In the genomic region with DNA sequence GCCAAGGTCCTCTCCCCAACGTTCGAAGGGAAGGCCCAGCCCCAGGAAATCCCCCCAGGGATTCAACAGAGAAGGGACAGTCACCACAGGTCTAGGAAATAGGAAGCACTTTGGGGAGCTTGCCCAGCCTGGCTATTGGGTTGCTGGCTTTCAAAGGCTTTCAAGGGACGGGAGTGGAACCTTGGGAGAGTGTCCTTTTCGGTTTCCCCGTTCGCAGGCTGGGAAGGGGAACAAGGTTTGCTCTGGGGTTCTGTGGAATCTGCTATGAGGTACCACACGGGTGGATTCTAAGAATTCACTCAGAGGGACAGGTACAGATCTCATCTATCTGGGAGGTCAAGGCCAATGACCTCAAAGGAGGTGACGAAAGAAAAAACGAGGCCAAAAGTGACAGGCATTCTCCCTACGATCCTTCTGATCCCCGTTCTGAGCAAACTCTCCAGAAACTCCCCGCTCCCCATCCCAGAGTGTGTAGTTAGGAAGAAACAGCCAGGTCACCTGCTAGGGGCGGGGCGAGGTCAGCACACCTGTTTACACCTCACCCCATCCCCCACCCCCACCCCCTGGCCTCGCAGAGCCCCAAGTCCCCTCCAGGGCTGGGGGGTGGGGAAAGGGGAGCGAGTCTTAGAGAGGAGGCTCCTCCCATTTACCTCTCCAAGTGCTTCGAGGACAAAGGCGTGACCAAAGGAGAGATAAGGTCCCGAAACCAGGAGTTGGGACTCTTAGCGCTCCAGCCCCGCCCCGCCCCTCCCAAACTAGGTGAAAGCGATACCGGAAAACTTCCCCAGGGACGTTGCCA, we compare ENCODE assay signal across 8 mouse cellular contexts. TPM values are rescaled to one million over a fixed set of nuclear protein-coding genes. Genes with fewer than 3 reads are reported as not detected.
DNase-seq lines count a peak whose midpoint lies in the region; ATAC-seq and TF ChIP-seq lines count a peak whose summit lies in the region.

No protein-coding gene starts in this region.

- H3K4me2 ChIP-seq in forebrain, embryonic 16.5 days (ENCODE audit: low read length), result peak overlapping the region; percentile 65
- peak overlapping the region; percentile 95 for H3K4me2 ChIP-seq in midbrain, embryonic 11.5 days

- H3K9ac ChIP-seq in forebrain, embryonic 16.5 days (replicated peaks; ENCODE audit: low read depth, low read length), result no peak overlapping the region; the same call in 1 of the 2 replicates
- no peak overlapping the region for H3K9ac ChIP-seq in midbrain, embryonic 11.5 days (ENCODE audit: low read length)

- no peaks in the 10 kb centered on the region for H3K9me3 ChIP-seq in forebrain, embryonic 16.5 days (ENCODE audit: control insufficient read depth, low read length)
- H3K9me3 ChIP-seq in midbrain, embryonic 11.5 days (ENCODE audit: control insufficient read depth, low read length), result no peaks in the 10 kb centered on the region

- DNase-seq in spleen, adult 2 months (ENCODE audit: low read depth in 1 of 2, low spot score in 2 of 2), result no peak
- DNase-seq in spleen, postnatal 10 days (ENCODE audit: low spot score in 2 of 2), result no peak
- DNase-seq in kidney, postnatal 36 days, result peak; percentile 63 to 69
- no peak for DNase-seq in midbrain, embryonic 11.5 days (ENCODE audit: low spot score, missing footprints)
- no peak for DNase-seq in frontal cortex, postnatal 10 days (ENCODE audit: low spot score in 2 of 2)
- no peak for DNase-seq in left cerebral cortex, adult 11 months (ENCODE audit: low spot score)
- DNase-seq in natural killer cell, adult 2 months (ENCODE audit: low spot score in 2 of 2), result no peak

- no peaks in the 10 kb centered on the region; the same call in 1 of the 2 replicates for H3K4me1 ChIP-seq in spleen, adult 2 months (ENCODE audit: control insufficient read depth, insufficient read depth, insufficient read length)
- H3K4me1 ChIP-seq in forebrain, embryonic 16.5 days (replicated peaks; ENCODE audit: control insufficient read depth, insufficient read depth, low read length), result peaks cover 25% of the 10 kb centered on the region
- peaks cover 22% of the 10 kb centered on the region for H3K4me1 ChIP-seq in midbrain, embryonic 11.5 days (ENCODE audit: control insufficient read depth, insufficient read depth, low read length)

- WGBS in spleen, adult 2 months, result 49% methylated on average over 25 of the region's 25 CpGs
- WGBS in forebrain, embryonic 16.5 days, result 6% methylated on average over 25 of the region's 25 CpGs
- 3% methylated on average over 25 of the region's 25 CpGs for WGBS in midbrain, embryonic 11.5 days

- TF ChIP-seq POLR2A in spleen, adult 2 months (IDR thresholded peaks at IDR 0.05; ENCODE audit: low read depth, low read length), result no peak

- 0 out of 2 replicates have a peak overlapping the region, but pooled peaks have one; percentile 45 for H3K27ac ChIP-seq in spleen, adult 2 months (ENCODE audit: insufficient read depth, low read length)
- H3K27ac ChIP-seq in forebrain, embryonic 16.5 days (ENCODE audit: low read length), result no peak overlapping the region
- no peak overlapping the region for H3K27ac ChIP-seq in midbrain, embryonic 11.5 days (ENCODE audit: low read depth, low read length)

- no peak for TF ChIP-seq CTCF in spleen, adult 2 months (IDR thresholded peaks at IDR 0.05; ENCODE audit: extremely low read depth, insufficient read depth, insufficient read length, insufficient replicate concordance)

- 0 out of 2 replicates have a peak overlapping the region, but pooled peaks have one; percentile 43 for H3K4me3 ChIP-seq in spleen, adult 2 months (ENCODE audit: extremely low read depth, insufficient read depth, insufficient read length)
- H3K4me3 ChIP-seq in forebrain, embryonic 16.5 days (replicated peaks; ENCODE audit: low read length), result peak overlapping the region; percentile 74
- peak overlapping the region; percentile 76 for H3K4me3 ChIP-seq in midbrain, embryonic 11.5 days (ENCODE audit: low read depth, low read length)

- no peaks in the 10 kb centered on the region for H3K36me3 ChIP-seq in spleen, adult 2 months (ENCODE audit: control insufficient read depth, insufficient read depth, low read length)
- no peaks in the 10 kb centered on the region for H3K36me3 ChIP-seq in forebrain, embryonic 16.5 days (ENCODE audit: control insufficient read depth, insufficient read depth)
- H3K36me3 ChIP-seq in midbrain, embryonic 11.5 days (ENCODE audit: control insufficient read depth, insufficient read depth, low read length), result peaks cover 2% of the 10 kb centered on the region; the same call in 1 of the 2 replicates

- ATAC-seq in forebrain, embryonic 16.5 days, result no peak
- ATAC-seq in midbrain, embryonic 11.5 days (ENCODE audit: low FRiP score), result no peak

- H3K27me3 ChIP-seq in spleen, adult 2 months (ENCODE audit: control insufficient read depth, insufficient read depth, low read length), result peaks cover 4% of the 10 kb centered on the region
- H3K27me3 ChIP-seq in forebrain, embryonic 16.5 days (replicated peaks; ENCODE audit: control insufficient read depth, insufficient read depth, low read length), result no peaks in the 10 kb centered on the region
- H3K27me3 ChIP-seq in midbrain, embryonic 11.5 days (ENCODE audit: control insufficient read depth, insufficient read depth, low read length), result no peaks in the 10 kb centered on the region

RNA-seq across cellular contexts. Expression of gene Nectin2, which starts 2.7 kb away (rescaled TPM):
- 23.3 and 24.4 TPM in 2 replicates for polyA plus RNA-seq in spleen, adult 2 months (2012; rRNA removed)
- 42.3 and 48.4 TPM in 2 replicates for polyA plus RNA-seq in forebrain, embryonic 16.5 days (2015; fragmentation: Nextera tagmentation; extraction: Ambion mirVana)
- polyA plus RNA-seq in midbrain, embryonic 11.5 days (2014; fragmentation: Nextera tagmentation; extraction: Ambion mirVana), result 48.0 and 52.8 TPM in 2 replicates

RNA-seq across cellular contexts. Expression of gene Bcam, which starts 23.2 kb away (rescaled TPM):
- polyA plus RNA-seq in spleen, adult 2 months (2012; rRNA removed), result 30.1 and 39.8 TPM in 2 replicates
- 7.9 and 8.8 TPM in 2 replicates for polyA plus RNA-seq in forebrain, embryonic 16.5 days (2015; fragmentation: Nextera tagmentation; extraction: Ambion mirVana)
- 11.7 and 13.2 TPM in 2 replicates for polyA plus RNA-seq in midbrain, embryonic 11.5 days (2014; fragmentation: Nextera tagmentation; extraction: Ambion mirVana)

RNA-seq across cellular contexts. Expression of gene Tomm40, which starts 32.4 kb away (rescaled TPM):
- polyA plus RNA-seq in spleen, adult 2 months (2012; rRNA removed), result 51.1 and 66.8 TPM in 2 replicates
- 109 TPM in 2 replicates for polyA plus RNA-seq in forebrain, embryonic 16.5 days (2015; fragmentation: Nextera tagmentation; extraction: Ambion mirVana)
- 113 and 138 TPM in 2 replicates for polyA plus RNA-seq in midbrain, embryonic 11.5 days (2014; fragmentation: Nextera tagmentation; extraction: Ambion mirVana)

RNA-seq across cellular contexts. Expression of gene Apoe, which starts 48.6 kb away (rescaled TPM):
- 1,613 and 1,762 TPM in 2 replicates for polyA plus RNA-seq in spleen, adult 2 months (2012; rRNA removed)
- polyA plus RNA-seq in forebrain, embryonic 16.5 days (2015; fragmentation: Nextera tagmentation; extraction: Ambion mirVana), result 269 and 326 TPM in 2 replicates
- 180 and 196 TPM in 2 replicates for polyA plus RNA-seq in midbrain, embryonic 11.5 days (2014; fragmentation: Nextera tagmentation; extraction: Ambion mirVana)

RNA-seq across cellular contexts. Expression of gene Cblc, which starts 49.0 kb away (rescaled TPM):
- polyA plus RNA-seq in spleen, adult 2 months (2012; rRNA removed), result 1.4 TPM in 2 replicates
- polyA plus RNA-seq in forebrain, embryonic 16.5 days (2015; fragmentation: Nextera tagmentation; extraction: Ambion mirVana), result not detected in 2 replicates
- not detected in 2 replicates for polyA plus RNA-seq in midbrain, embryonic 11.5 days (2014; fragmentation: Nextera tagmentation; extraction: Ambion mirVana)

Comparison
In these comparisons a context has a peak if more than half of its experiments do, and no peak if none do; other contexts are left out.
1. DNase-seq: peak in kidney, postnatal 36 days (2 of 2); none in spleen, adult 2 months (0 of 2), spleen, postnatal 10 days (0 of 2), midbrain, embryonic 11.5 days (single experiment), frontal cortex, postnatal 10 days (0 of 2), left cerebral cortex, adult 11 months (single experiment) and natural killer cell, adult 2 months (0 of 2).
2. Peak in every context shown above with its lines, with median percentiles within 50 percentile points of each other: H3K4me3 ChIP-seq.